Mouse (Mus musculus): Measurements from ENCODE around the gene Nhlrc2.

DNA sequence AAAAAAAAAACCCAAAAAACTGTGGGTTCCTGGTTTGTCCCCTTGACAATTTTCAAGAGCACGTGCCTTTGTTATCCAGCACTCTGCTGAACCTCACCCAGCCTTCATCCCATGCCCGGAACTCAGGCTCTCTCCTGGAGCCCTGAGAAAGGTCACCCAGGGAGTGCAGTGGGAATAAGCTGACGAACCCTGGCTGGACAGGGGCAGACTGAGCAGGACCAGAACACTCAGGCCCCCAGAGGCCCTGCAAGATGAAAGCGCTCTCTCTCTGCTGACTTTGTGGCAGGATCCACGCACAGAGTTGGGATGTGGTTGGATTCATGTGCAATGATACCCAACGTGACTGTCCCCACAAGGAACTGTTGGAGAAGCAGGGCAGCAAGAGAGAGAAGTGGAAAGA, 81.6 kb downstream of the Nhlrc2 start:
- no peak for TF ChIP-seq MYOD1 (IDR thresholded peaks at IDR 0.05; ENCODE audit: control insufficient read depth in 1 of 3, insufficient read length in 2 of 3, low read depth in 2 of 3)
- no peak for TF ChIP-seq E2F4 (IDR thresholded peaks at IDR 0.05; ENCODE audit: insufficient read depth)
- no peak for TF ChIP-seq POLR2A (IDR thresholded peaks at IDR 0.05; ENCODE audit: insufficient read length, low read depth)
